Mouse (Mus musculus) heart, postnatal 0 days (tissue): Measurements from ENCODE around the gene Ppm1l. TPM values are rescaled to one million over a fixed set of nuclear protein-coding genes. Genes with fewer than 3 reads are reported as not detected.
"Not testable (repeated sequence)": the region's sequence is repeated elsewhere in the genome, so short reads cannot be mapped to it uniquely, and the experiment has no call there.

Experiments used
- ATAC-seq: fragments of 200-750 bp; cut with Nextera tagmentation; 2 replicates; pipeline ENCODE4 v1.8.0; 2017; ENCODE audit warnings: low read depth, moderate number of reproducible peaks, moderate library complexity; ENCODE audit not compliant: insufficient read depth
- DNase-seq: peaks from one replicate; pipeline ENCODE4 v3.0.0-alpha.2; 2016; ENCODE audit warnings: low spot score
- H3K27ac ChIP-seq: fragments of 300-500 bp; sonication (generic); 2 replicates; pipeline ENCODE4 v1.5.1; 2014; ENCODE audit warnings: low read depth, mild to moderate bottlenecking
- H3K27me3 ChIP-seq: fragments of 300-500 bp; sonication (generic); 2 replicates; pipeline ENCODE4 v1.6.1; 2014; ENCODE audit warnings: low read length, mixed read lengths; ENCODE audit not compliant: control insufficient read depth, insufficient read depth
- H3K36me3 ChIP-seq: fragments of 300-500 bp; sonication (generic); replicated peaks from 2 replicates; pipeline ENCODE4 v1.6.1; 2014; ENCODE audit warnings: low read length, mixed read lengths; ENCODE audit not compliant: control insufficient read depth, insufficient read depth
- H3K4me1 ChIP-seq: fragments of 300-500 bp; sonication (generic); 2 replicates; pipeline ENCODE4 v1.6.1; 2014; ENCODE audit warnings: antibody characterized with exemption; ENCODE audit not compliant: control insufficient read depth, insufficient read depth
- H3K4me2 ChIP-seq: fragments of 300-500 bp; sonication (generic); 2 replicates; pipeline ENCODE4 v1.6.1; 2014; ENCODE audit warnings: low read depth, mild to moderate bottlenecking, low read length, moderate library complexity
- H3K4me3 ChIP-seq: fragments of 300-500 bp; sonication (generic); 2 replicates; pipeline ENCODE4 v1.5.1; 2014; ENCODE audit warnings: low read depth, low read length
- H3K9ac ChIP-seq: fragments of 300-500 bp; sonication (generic); replicated peaks from 2 replicates; pipeline ENCODE4 v1.6.1; 2014; ENCODE audit warnings: low read depth, low read length, mixed read lengths
- H3K9me3 ChIP-seq: fragments of 300-500 bp; sonication (generic); replicated peaks from 2 replicates; pipeline ENCODE4 v1.6.1; 2016; ENCODE audit warnings: low read length; ENCODE audit not compliant: control insufficient read depth
- CTCF ChIP-seq: IDR thresholded peaks from 2 replicates; pipeline ENCODE4 v1.5.1; 2016; ENCODE audit warnings: antibody characterized with exemption, control low read depth, low read depth
- EP300 ChIP-seq: IDR thresholded peaks from 2 replicates; pipeline ENCODE4 v1.6.1; 2016; ENCODE audit warnings: antibody characterized with exemption, low read depth
- WGBS: fragments of 180-500 bp; shearing (Covaris S2); extraction: QIAGEN DNeasy Blood & Tissue Kit; methylation state at CpG from one replicate; pipeline ENCODE4 v1.1.7; 2014; 5-methylcytosine and 5-hydroxymethylcytosine counted together
- polyA plus RNA-seq: library from polyadenylated mRNA; unstranded; fragments of >200 nt; fragmentation: Nextera tagmentation; extraction: Ambion mirVana; gene quantifications from 2 replicates; pipeline ENCODE4 v1.2.1, GENCODE M21; 2015
- total RNA-seq: library from RNA; depleted of rRNA; stranded (reverse); fragments of >200 nt; gene quantifications from 2 replicates; pipeline ENCODE4 v1.2.3, GENCODE M21; 2014; ENCODE audit warnings: low replicate concordance

Gene Ppm1l
- total and polyA plus RNA-seq, 2 experiments from 2014 or later = 8.7 to 13.8 TPM

GRCm38 (mm10) chr3:69559975-69560330 lies 243.3 kb downstream of the Ppm1l start:
- H3K4me3 ChIP-seq = no peak overlapping the region
- peaks cover 14% of the 10 kb centered on the region for H3K4me1 ChIP-seq
- no peak for TF ChIP-seq CTCF
- TF ChIP-seq EP300 = no peak
- no peak overlapping the region for H3K4me2 ChIP-seq
- WGBS = 88% methylated on average over 7 of the region's 7 CpGs
- ATAC-seq = no peak
- no peak overlapping the region for H3K27ac ChIP-seq
- no peaks in the 10 kb centered on the region for H3K36me3 ChIP-seq
- no peaks in the 10 kb centered on the region for H3K9me3 ChIP-seq
- no peaks in the 10 kb centered on the region for H3K27me3 ChIP-seq
- no peak overlapping the region for H3K9ac ChIP-seq
- DNase-seq = no peak

DNA sequence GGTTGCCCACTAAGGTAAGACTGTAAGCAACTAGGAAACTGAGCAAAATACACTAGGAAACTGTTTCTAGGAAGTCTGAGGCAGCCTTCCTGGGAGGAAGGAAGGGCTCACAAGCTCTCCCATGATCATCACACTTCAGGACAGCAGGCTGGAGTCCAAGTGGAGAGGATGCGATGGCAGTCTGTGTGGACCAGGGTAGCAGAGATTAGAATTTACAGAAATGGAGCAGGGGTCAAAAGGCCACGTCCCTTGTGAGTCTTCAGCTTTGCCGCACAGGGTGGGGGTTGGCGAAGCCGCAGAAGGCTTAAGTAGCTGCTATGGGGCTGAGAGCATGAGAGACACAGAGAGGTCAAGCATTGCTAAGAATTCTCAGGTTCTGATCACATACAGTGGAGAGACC lies 245.0 kb downstream of the Ppm1l start:
- H3K27ac ChIP-seq = no peak overlapping the region
- peaks cover 14% of the 10 kb centered on the region for H3K4me1 ChIP-seq
- no peak overlapping the region for H3K4me2 ChIP-seq
- H3K9me3 ChIP-seq = no peaks in the 10 kb centered on the region
- TF ChIP-seq CTCF = no peak
- TF ChIP-seq EP300 = no peak
- H3K9ac ChIP-seq = no peak overlapping the region
- 50% methylated on average over 5 of the region's 5 CpGs for WGBS
- H3K27me3 ChIP-seq = no peaks in the 10 kb centered on the region
- no peaks in the 10 kb centered on the region for H3K36me3 ChIP-seq
- no peak for ATAC-seq
- no peak for DNase-seq
- H3K4me3 ChIP-seq = no peak overlapping the region

- H3K9ac ChIP-seq = no peak overlapping the region
- H3K27me3 ChIP-seq = no peaks in the 10 kb centered on the region
- ATAC-seq = no peak
- 91% methylated on average over 4 of the region's 6 CpGs for WGBS
- TF ChIP-seq EP300 (no peak), CTCF (no peak)
- H3K4me3 ChIP-seq = no peak overlapping the region
- DNase-seq = no peak
- no peak overlapping the region for H3K4me2 ChIP-seq
- H3K9me3 ChIP-seq = no peaks in the 10 kb centered on the region
- H3K27ac ChIP-seq = no peak overlapping the region
- H3K36me3 ChIP-seq = no peaks in the 10 kb centered on the region
- H3K4me1 ChIP-seq = peaks cover 10% of the 10 kb centered on the region
These were observed 246.7 kb downstream of the Ppm1l start for GRCm38 (mm10) chr3:69563406-69563805.

DNA sequence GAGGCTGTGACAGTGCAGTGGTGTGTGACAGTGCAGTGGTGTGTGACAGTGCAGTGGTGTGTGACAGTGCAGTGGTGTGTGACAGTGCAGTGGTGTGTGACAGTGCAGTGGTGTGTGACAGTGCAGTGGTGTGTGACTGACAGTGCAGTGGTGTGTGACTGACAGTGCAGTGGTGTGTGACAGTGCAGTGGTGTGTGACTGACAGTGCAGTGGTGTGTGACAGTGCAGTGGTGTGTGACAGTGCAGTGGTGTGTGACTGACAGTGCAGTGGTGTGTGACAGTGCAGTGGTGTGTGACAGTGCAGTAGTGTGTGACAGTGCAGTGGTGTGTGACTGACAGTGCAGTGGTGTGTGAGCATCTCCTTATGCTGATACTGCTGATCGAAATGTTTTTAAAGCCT lies 248.9 kb downstream of the Ppm1l start:
- DNase-seq, H3K4me1 ChIP-seq, H3K36me3 ChIP-seq, H3K9me3 ChIP-seq, H3K4me2 ChIP-seq, H3K9ac ChIP-seq, ATAC-seq, H3K27ac ChIP-seq, H3K27me3 ChIP-seq, H3K4me3 ChIP-seq: not testable (repeated sequence)
- WGBS = 91% methylated on average over 1 of the region's 1 CpGs

DNA sequence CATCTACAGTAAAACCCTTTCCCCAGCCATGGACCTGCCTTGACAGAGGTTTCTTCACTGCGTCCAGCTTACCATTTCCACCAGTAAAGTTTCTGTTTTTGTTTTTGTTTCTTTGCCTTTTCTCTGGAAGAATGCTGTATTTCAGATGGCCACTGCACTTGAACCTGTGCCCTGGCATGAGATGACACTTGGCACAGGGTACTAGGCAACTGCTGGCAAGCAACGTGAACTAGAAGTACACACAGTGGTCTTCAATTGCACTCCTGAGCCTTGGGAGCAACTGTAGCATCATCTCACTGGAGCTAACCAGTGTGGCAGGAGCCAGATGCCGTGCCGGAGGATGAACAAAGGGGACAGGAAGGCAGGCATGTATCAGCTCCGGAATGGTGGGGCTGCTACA lies 255.9 kb downstream of the Ppm1l start:
- WGBS = 86% methylated on average over 5 of the region's 5 CpGs
- Histone ChIP-seq H3K9ac (no peak overlapping the region), H3K36me3 (no peaks in the 10 kb centered on the region), H3K4me2 (no peak overlapping the region), H3K27me3 (no peaks in the 10 kb centered on the region), H3K27ac (no peak overlapping the region), H3K9me3 (no peaks in the 10 kb centered on the region), H3K4me1 (no peaks in the 10 kb centered on the region), H3K4me3 (no peak overlapping the region)
- ATAC-seq (no peak), DNase-seq (no peak)
- TF ChIP-seq CTCF (no peak), EP300 (no peak)

GRCm38 (mm10) chr3:69575577-69575976 lies 258.9 kb downstream of the Ppm1l start:
- no peak overlapping the region for H3K27ac ChIP-seq
- H3K4me1 ChIP-seq = no peaks in the 10 kb centered on the region
- H3K9me3 ChIP-seq = no peaks in the 10 kb centered on the region
- 92% methylated on average over 11 of the region's 11 CpGs for WGBS
- no peaks in the 10 kb centered on the region for H3K36me3 ChIP-seq
- no peak for ATAC-seq
- no peak overlapping the region for H3K9ac ChIP-seq
- H3K27me3 ChIP-seq = no peaks in the 10 kb centered on the region
- TF ChIP-seq CTCF (no peak), EP300 (no peak)
- DNase-seq = no peak
- H3K4me3 ChIP-seq = no peak overlapping the region
- H3K4me2 ChIP-seq = no peak overlapping the region
